Mouse (Mus musculus) lung, embryonic 16.5 days (tissue): ENCODE data around the gene Atp6v0b. TPM values are rescaled to one million over a fixed set of nuclear protein-coding genes. Genes with fewer than 3 reads are reported as not detected.

Source experiments
- ATAC-seq: fragments of 200-750 bp; cut with Nextera tagmentation; 2 replicates; pipeline ENCODE4 v1.8.0; 2017; ENCODE audit warnings: low read depth, mild to moderate bottlenecking, moderate library complexity
- H3K27ac ChIP-seq: fragments of 300-500 bp; sonication (generic); 2 replicates; pipeline ENCODE4 v1.5.1; 2014; ENCODE audit warnings: mild to moderate bottlenecking, control low read depth, low read length
- H3K27me3 ChIP-seq: fragments of 300-500 bp; sonication (generic); 2 replicates; pipeline ENCODE4 v1.6.1; 2014; ENCODE audit warnings: low read depth, low read length, mixed read lengths; ENCODE audit not compliant: control insufficient read depth, insufficient read depth
- H3K36me3 ChIP-seq: fragments of 300-500 bp; sonication (generic); 2 replicates; pipeline ENCODE4 v1.6.1; 2014; ENCODE audit warnings: low read length; ENCODE audit not compliant: control insufficient read depth, insufficient read depth
- H3K4me1 ChIP-seq: fragments of 300-500 bp; sonication (generic); replicated peaks from 2 replicates; pipeline ENCODE4 v1.6.1; 2014; ENCODE audit warnings: low read length, mixed read lengths; ENCODE audit not compliant: control insufficient read depth, insufficient read depth
- H3K4me2 ChIP-seq: fragments of 300-500 bp; sonication (generic); 2 replicates; pipeline ENCODE4 v1.6.1; 2014; ENCODE audit warnings: low read depth, low read length, control low read depth
- H3K4me3 ChIP-seq: fragments of 300-500 bp; sonication (generic); 2 replicates; pipeline ENCODE4 v1.5.1; 2014; ENCODE audit warnings: mild to moderate bottlenecking, low read length, control low read depth
- H3K9ac ChIP-seq: fragments of 300-500 bp; sonication (generic); 2 replicates; pipeline ENCODE4 v1.6.1; 2014; ENCODE audit warnings: low read length, control low read depth
- H3K9me3 ChIP-seq: fragments of 300-500 bp; sonication (generic); 2 replicates; pipeline ENCODE4 v1.6.1; 2016; ENCODE audit warnings: low read length; ENCODE audit not compliant: control insufficient read depth
- WGBS: fragments of 180-500 bp; shearing (Covaris S2); extraction: QIAGEN DNeasy Blood & Tissue Kit; methylation state at CpG from one replicate; pipeline ENCODE4 v1.1.7; 2014; 5-methylcytosine and 5-hydroxymethylcytosine counted together
- polyA plus RNA-seq: library from polyadenylated mRNA; unstranded; fragments of >200 nt; fragmentation: Nextera tagmentation; extraction: Ambion mirVana; gene quantifications from 2 replicates; pipeline ENCODE4 v1.2.1, GENCODE M21; 2015

The Atp6v0b gene
- polyA plus RNA-seq: 180 and 204 TPM in 2 replicates

- peak within 1 kb of the TSS; percentile 98 for H3K4me2 ChIP-seq
- peaks cover 2% of the 10 kb centered on the region; the same call in 1 of the 2 replicates for H3K36me3 ChIP-seq
- under 1% methylated on average over 37 of the region's 37 CpGs for WGBS
- H3K27me3 ChIP-seq: no peaks in the 10 kb centered on the region
- ATAC-seq: peak; percentile 89
- peak within 1 kb of the TSS; percentile 97 for H3K4me3 ChIP-seq
- peaks cover 27% of the 10 kb centered on the region for H3K4me1 ChIP-seq
- peak within 1 kb of the TSS; percentile 92 for H3K9ac ChIP-seq
- H3K9me3 ChIP-seq: no peaks in the 10 kb centered on the region
- H3K27ac ChIP-seq: peak within 1 kb of the TSS; percentile 39
Measured at GRCm38 (mm10) chr4:117887133-117887532, at the start of gene Atp6v0b. Atp6v0b (minus strand) TSS chr4:117887333.

GRCm38 (mm10) chr4:117934081-117934480 lies 46.9 kb upstream of the Atp6v0b start:
- H3K9me3 ChIP-seq: no peaks in the 10 kb centered on the region
- no peaks in the 10 kb centered on the region; the same call in 1 of the 2 replicates for H3K27me3 ChIP-seq
- WGBS: 74% methylated on average over 4 of the region's 4 CpGs
- H3K36me3 ChIP-seq: no peaks in the 10 kb centered on the region
- ATAC-seq: no peak
- H3K4me3 ChIP-seq: no peak overlapping the region
- H3K27ac ChIP-seq: no peak overlapping the region
- H3K4me2 ChIP-seq: no peak overlapping the region
- no peak overlapping the region for H3K9ac ChIP-seq
- H3K4me1 ChIP-seq: peaks cover 4% of the 10 kb centered on the region

- no peak overlapping the region for H3K27ac ChIP-seq
- H3K27me3 ChIP-seq: peaks cover 1% of the 10 kb centered on the region; the same call in 1 of the 2 replicates
- no peak overlapping the region for H3K4me2 ChIP-seq
- ATAC-seq: no peak
- H3K9me3 ChIP-seq: no peaks in the 10 kb centered on the region
- H3K9ac ChIP-seq: no peak overlapping the region
- peaks cover 10% of the 10 kb centered on the region for H3K4me1 ChIP-seq
- 64% methylated on average over 5 of the region's 5 CpGs for WGBS
- no peaks in the 10 kb centered on the region for H3K36me3 ChIP-seq
- no peak overlapping the region for H3K4me3 ChIP-seq
Measured at GRCm38 (mm10) chr4:117933248-117933647, 46.1 kb upstream of the Atp6v0b start.

GRCm38 (mm10) chr4:117929391-117929881 lies 42.3 kb upstream of the Atp6v0b start, which contains the start of gene Artn:
Artn (minus strand) TSS chr4:117929763.
- H3K4me1 ChIP-seq: peaks cover 15% of the 10 kb centered on the region
- peaks cover 26% of the 10 kb centered on the region for H3K27me3 ChIP-seq
- H3K36me3 ChIP-seq: no peaks in the 10 kb centered on the region
- H3K4me3 ChIP-seq: peak within 1 kb of the TSS; percentile 47
- H3K27ac ChIP-seq: peak within 1 kb of the TSS; percentile 4
- no peaks in the 10 kb centered on the region for H3K9me3 ChIP-seq
- 1% methylated on average over 33 of the region's 33 CpGs for WGBS
- H3K4me2 ChIP-seq: peak within 1 kb of the TSS; percentile 66
- ATAC-seq: peak; percentile 65
- peak within 1 kb of the TSS; percentile 41 for H3K9ac ChIP-seq

GRCm38 (mm10) chr4:117928699-117929241 lies 41.6 kb upstream of the Atp6v0b start:
- H3K9me3 ChIP-seq: no peaks in the 10 kb centered on the region
- H3K4me3 ChIP-seq: peak overlapping the region; percentile 47
- 3% methylated on average over 13 of the region's 13 CpGs for WGBS
- H3K36me3 ChIP-seq: no peaks in the 10 kb centered on the region
- peak; percentile 43 for ATAC-seq
- peak overlapping the region; percentile 41 for H3K9ac ChIP-seq
- peak overlapping the region; percentile 4 for H3K27ac ChIP-seq
- peak overlapping the region; percentile 66 for H3K4me2 ChIP-seq
- peaks cover 15% of the 10 kb centered on the region for H3K4me1 ChIP-seq
- H3K27me3 ChIP-seq: peaks cover 26% of the 10 kb centered on the region

- no peak overlapping the region for H3K4me3 ChIP-seq
- no peaks in the 10 kb centered on the region for H3K36me3 ChIP-seq
- no peak overlapping the region for H3K9ac ChIP-seq
- peak overlapping the region; percentile 66; the same call in 1 of the 2 replicates for H3K4me2 ChIP-seq
- no peak for ATAC-seq
- H3K4me1 ChIP-seq: peaks cover 15% of the 10 kb centered on the region
- WGBS: 15% methylated on average over 6 of the region's 6 CpGs
- H3K27ac ChIP-seq: no peak overlapping the region
- peaks cover 26% of the 10 kb centered on the region for H3K27me3 ChIP-seq
- no peaks in the 10 kb centered on the region for H3K9me3 ChIP-seq
Measured at GRCm38 (mm10) chr4:117928234-117928633, 41.1 kb upstream of the Atp6v0b start.

- WGBS: 1% methylated on average over 67 of the region's 71 CpGs
- H3K36me3 ChIP-seq: no peaks in the 10 kb centered on the region
- H3K27ac ChIP-seq: no peak overlapping the region
- H3K4me3 ChIP-seq: peak overlapping the region; percentile 51
- peak; percentile 36 for ATAC-seq
- no peaks in the 10 kb centered on the region for H3K9me3 ChIP-seq
- peak overlapping the region; percentile 60 for H3K9ac ChIP-seq
- H3K4me2 ChIP-seq: peak overlapping the region; percentile 93
- peaks cover 15% of the 10 kb centered on the region for H3K4me1 ChIP-seq
- peaks cover 26% of the 10 kb centered on the region for H3K27me3 ChIP-seq
Measured at GRCm38 (mm10) chr4:117926545-117927482, 39.7 kb upstream of the Atp6v0b start.

GRCm38 (mm10) chr4:117924916-117925315 lies 37.8 kb upstream of the Atp6v0b start:
- Histone ChIP-seq H3K9ac (no peak overlapping the region), H3K36me3 (no peaks in the 10 kb centered on the region), H3K4me2 (no peak overlapping the region), H3K9me3 (no peaks in the 10 kb centered on the region), H3K4me3 (no peak overlapping the region), H3K4me1 (peaks cover 15% of the 10 kb centered on the region), H3K27me3 (peaks cover 26% of the 10 kb centered on the region), H3K27ac (no peak overlapping the region)
- WGBS: 39% methylated on average over 5 of the region's 6 CpGs
- peak; percentile 28 for ATAC-seq

- H3K4me3 ChIP-seq: no peak overlapping the region
- H3K4me2 ChIP-seq: no peak overlapping the region
- H3K36me3 ChIP-seq: no peaks in the 10 kb centered on the region
- peaks cover 5% of the 10 kb centered on the region for H3K4me1 ChIP-seq
- no peak overlapping the region for H3K27ac ChIP-seq
- no peak overlapping the region for H3K9ac ChIP-seq
- no peak for ATAC-seq
- H3K27me3 ChIP-seq: peaks cover 26% of the 10 kb centered on the region
- 16% methylated on average over 2 of the region's 2 CpGs for WGBS
- H3K9me3 ChIP-seq: no peaks in the 10 kb centered on the region
Measured at GRCm38 (mm10) chr4:117923450-117923849, 36.3 kb upstream of the Atp6v0b start.
